Comparison of ENCODE assay signal across 32 mouse cellular contexts in genomic region chr2:102181459-102181858, GRCm38 (mm10). TPM values are rescaled to one million over a fixed set of nuclear protein-coding genes. Genes with fewer than 3 reads are reported as not detected.
A peak's percentile ranks its signal among the peaks of the same experiment; 100 is the strongest.
DNase-seq lines count a peak whose midpoint lies in the region; ATAC-seq and TF ChIP-seq lines count a peak whose summit lies in the region.
"Had no signal": no experiment of that assay in that cellular context is flagged by ENCODE, and none has a peak within 500 bp of the region (broad histone marks: within the 10 kb centered on the region; RNA-seq: fewer than 3 reads in every experiment).

No protein-coding gene starts in this region.

- 70% methylated on average over 2 of the region's 2 CpGs for WGBS in limb, embryonic 13.5 days
- WGBS in limb, embryonic 10.5 days, result 67% methylated on average over 2 of the region's 2 CpGs
- 69% methylated on average over 2 of the region's 2 CpGs for WGBS in stomach, embryonic 15.5 days
- WGBS in stomach, postnatal 0 days, result 55% methylated on average over 2 of the region's 2 CpGs
- 55% methylated on average over 2 of the region's 2 CpGs for WGBS in limb, embryonic 14.5 days

- H3K9me3 ChIP-seq in limb, embryonic 13.5 days, result no peaks in the 10 kb centered on the region
- no peaks in the 10 kb centered on the region for H3K9me3 ChIP-seq in limb, embryonic 10.5 days (replicated peaks)
- no peaks in the 10 kb centered on the region for H3K9me3 ChIP-seq in stomach, embryonic 15.5 days
- no peaks in the 10 kb centered on the region for H3K9me3 ChIP-seq in stomach, postnatal 0 days (ENCODE audit: control insufficient read depth, low read length)
- H3K9me3 ChIP-seq in limb, embryonic 14.5 days (ENCODE audit: control insufficient read depth, low read length), result no peaks in the 10 kb centered on the region
- H3K9me3 ChIP-seq: embryonic facial prominence, embryonic 13.5 days; forebrain, embryonic 12.5 days; liver, embryonic 12.5 days had no signal

- no peak for DNase-seq in limb, embryonic 10.5 days (ENCODE audit: low spot score)
- no peak for DNase-seq in stomach, postnatal 0 days (ENCODE audit: low spot score)
- no peak for DNase-seq in limb, embryonic 14.5 days (ENCODE audit: low spot score)
- no peak for DNase-seq in left cerebral cortex, postnatal 36 days (ENCODE audit: low spot score in 2 of 2)
- DNase-seq in layer of hippocampus, postnatal 14 days (ENCODE audit: low spot score in 2 of 2), result no peak
- DNase-seq: adrenal gland, adult 2 months; adrenal gland, postnatal 36 days; cerebellum, adult 8-10 months; cerebellum, postnatal 25 days; embryo, embryonic 11 days; forebrain, postnatal 0 days; heart, postnatal 14 days; kidney, adult 9 months; kidney, postnatal 10 days; layer of hippocampus, adult 9-11 months; lung, adult 2 months; lung, postnatal 14 days; midbrain, embryonic 14.5 days; spleen, adult 18-20 months; thymus, adult 2 months; thymus, postnatal 36 days had no signal

- H3K4me1 ChIP-seq in limb, embryonic 13.5 days, result peaks cover 62% of the 10 kb centered on the region
- peaks cover 34% of the 10 kb centered on the region for H3K4me1 ChIP-seq in limb, embryonic 10.5 days
- peaks cover 18% of the 10 kb centered on the region for H3K4me1 ChIP-seq in stomach, embryonic 15.5 days
- no peaks in the 10 kb centered on the region for H3K4me1 ChIP-seq in stomach, postnatal 0 days (replicated peaks; ENCODE audit: control insufficient read depth, insufficient read depth)
- H3K4me1 ChIP-seq in limb, embryonic 14.5 days (ENCODE audit: control insufficient read depth, insufficient read depth, low read length), result peaks cover 45% of the 10 kb centered on the region

- peak overlapping the region; percentile 35; the same call in 1 of the 2 replicates for H3K27ac ChIP-seq in limb, embryonic 13.5 days
- no peak overlapping the region for H3K27ac ChIP-seq in limb, embryonic 10.5 days
- H3K27ac ChIP-seq in stomach, embryonic 15.5 days, result peak overlapping the region; percentile 21; the same call in 1 of the 2 replicates
- H3K27ac ChIP-seq in stomach, postnatal 0 days (replicated peaks), result no peak overlapping the region
- H3K27ac ChIP-seq in limb, embryonic 14.5 days (replicated peaks; ENCODE audit: low read depth, low read length), result 0 out of 2 replicates have a peak overlapping the region, but pooled peaks have one; percentile 3
- H3K27ac ChIP-seq: embryonic facial prominence, embryonic 13.5 days; forebrain, embryonic 12.5 days; hindbrain, embryonic 14.5 days; left cerebral cortex, adult 2 months; liver, embryonic 12.5 days had no signal

- H3K9ac ChIP-seq in limb, embryonic 13.5 days, result no peak overlapping the region
- H3K9ac ChIP-seq in stomach, embryonic 15.5 days, result no peak overlapping the region
- H3K9ac ChIP-seq in stomach, postnatal 0 days (ENCODE audit: low read length), result no peak overlapping the region
- H3K9ac ChIP-seq in limb, embryonic 14.5 days (ENCODE audit: low read depth, low read length, severe bottlenecking), result 0 out of 2 replicates have a peak overlapping the region, but pooled peaks have one; percentile 5
- H3K9ac ChIP-seq: embryonic facial prominence, embryonic 13.5 days; forebrain, embryonic 12.5 days; forebrain, postnatal 0 days; hindbrain, embryonic 14.5 days; liver, embryonic 12.5 days had no signal

- no peaks in the 10 kb centered on the region for H3K36me3 ChIP-seq in limb, embryonic 13.5 days
- peaks cover 22% of the 10 kb centered on the region; the same call in 1 of the 2 replicates for H3K36me3 ChIP-seq in limb, embryonic 10.5 days
- no peaks in the 10 kb centered on the region for H3K36me3 ChIP-seq in stomach, embryonic 15.5 days
- H3K36me3 ChIP-seq in stomach, postnatal 0 days (ENCODE audit: control insufficient read depth, insufficient read depth, low read length), result no peaks in the 10 kb centered on the region
- H3K36me3 ChIP-seq in limb, embryonic 14.5 days (ENCODE audit: control insufficient read depth, insufficient read depth, low read length), result no peaks in the 10 kb centered on the region
- H3K36me3 ChIP-seq: embryonic facial prominence, embryonic 13.5 days; liver, embryonic 12.5 days had no signal

- TF ChIP-seq CTCF in stomach, postnatal 0 days (IDR thresholded peaks at IDR 0.05; ENCODE audit: low read depth), result no peak

- no peak for ATAC-seq in limb, embryonic 13.5 days (ENCODE audit: low FRiP score, low read depth)
- no peak for ATAC-seq in stomach, embryonic 15.5 days (ENCODE audit: insufficient read depth, low FRiP score, low read depth)
- no peak for ATAC-seq in stomach, postnatal 0 days (ENCODE audit: low FRiP score, low TSS enrichment)
- no peak for ATAC-seq in limb, embryonic 14.5 days (ENCODE audit: low FRiP score, low read depth)
- ATAC-seq in megakaryocyte progenitor cell, adult 5-6 weeks (replicated peaks; ENCODE audit: poor library complexity), result peak; percentile 51
- ATAC-seq: forebrain, postnatal 0 days; intestine, postnatal 0 days; liver, embryonic 12.5 days; Patski had no signal

- no peak overlapping the region for H3K4me3 ChIP-seq in limb, embryonic 13.5 days
- H3K4me3 ChIP-seq in limb, embryonic 10.5 days, result no peak overlapping the region
- H3K4me3 ChIP-seq in stomach, embryonic 15.5 days (replicated peaks), result no peak overlapping the region
- H3K4me3 ChIP-seq in stomach, postnatal 0 days (ENCODE audit: low read depth, low read length), result no peak overlapping the region
- no peak overlapping the region for H3K4me3 ChIP-seq in limb, embryonic 14.5 days (replicated peaks; ENCODE audit: low read length)
- H3K4me3 ChIP-seq: embryonic facial prominence, embryonic 13.5 days; erythroblast, embryonic 14.5 days; forebrain, embryonic 12.5 days; left cerebral cortex, adult 2 months; liver, embryonic 12.5 days had no signal

- 0 out of 2 replicates have a peak overlapping the region, but pooled peaks have one; percentile 11 for H3K4me2 ChIP-seq in limb, embryonic 13.5 days (replicated peaks)
- H3K4me2 ChIP-seq in stomach, embryonic 15.5 days, result no peak overlapping the region
- no peak overlapping the region for H3K4me2 ChIP-seq in stomach, postnatal 0 days (replicated peaks; ENCODE audit: low read depth)
- H3K4me2 ChIP-seq in limb, embryonic 14.5 days (replicated peaks; ENCODE audit: low read depth, low read length, severe bottlenecking), result no peak overlapping the region
- H3K4me2 ChIP-seq: embryonic facial prominence, embryonic 13.5 days; forebrain, embryonic 12.5 days; hindbrain, embryonic 14.5 days; liver, embryonic 12.5 days had no signal

- no peaks in the 10 kb centered on the region for H3K27me3 ChIP-seq in limb, embryonic 13.5 days
- no peaks in the 10 kb centered on the region for H3K27me3 ChIP-seq in limb, embryonic 10.5 days (ENCODE audit: low read depth, poor library complexity, severe bottlenecking)
- H3K27me3 ChIP-seq in stomach, embryonic 15.5 days (replicated peaks), result no peaks in the 10 kb centered on the region
- no peaks in the 10 kb centered on the region for H3K27me3 ChIP-seq in stomach, postnatal 0 days (ENCODE audit: control insufficient read depth, insufficient read depth, low read length)
- no peaks in the 10 kb centered on the region for H3K27me3 ChIP-seq in limb, embryonic 14.5 days (ENCODE audit: control insufficient read depth, insufficient read depth, low read length)
- H3K27me3 ChIP-seq: embryonic facial prominence, embryonic 13.5 days; forebrain, embryonic 12.5 days; Patski had no signal

- TF ChIP-seq EP300 in stomach, postnatal 0 days (optimal IDR thresholded peaks at IDR 0.05), result no peak

- TF ChIP-seq POLR2A in limb, embryonic 14.5 days (IDR thresholded peaks at IDR 0.05; ENCODE audit: borderline replicate concordance, extremely low read depth, insufficient read depth, insufficient read length), result no peak

- intact Hi-C loops in left cerebral cortex, postnatal 36 days (cut with DNase I), result no loop called here

RNA-seq across cellular contexts. Expression of gene Ldlrad3, which starts 4.7 kb away (rescaled TPM):
- 63.6 and 71.9 TPM in 2 replicates for polyA plus RNA-seq in limb, embryonic 13.5 days (2015; fragmentation: Nextera tagmentation; extraction: Ambion mirVana)
- 60.3 and 64.1 TPM in 2 replicates for polyA plus RNA-seq in limb, embryonic 10.5 days (2016; fragmentation: Nextera tagmentation; extraction: Ambion mirVana)
- polyA plus RNA-seq in stomach, embryonic 15.5 days (2015; fragmentation: Nextera tagmentation; extraction: Ambion mirVana), result 39.1 and 44.8 TPM in 2 replicates
- 20.5 and 23.4 TPM in 2 replicates for polyA plus RNA-seq in stomach, postnatal 0 days (2015; fragmentation: Nextera tagmentation; extraction: Ambion mirVana)
- 45.1 and 53.4 TPM in 2 replicates for polyA plus RNA-seq in limb, embryonic 14.5 days (2012; rRNA removed)
- 49.7 and 58.0 TPM in 2 replicates for polyA plus RNA-seq in limb, embryonic 14.5 days (2014; fragmentation: Nextera tagmentation; extraction: Ambion mirVana)
- 26.4 and 27.0 TPM in 2 replicates for total RNA-seq in megakaryocyte progenitor cell, adult 5-6 weeks (2015)
- total RNA-seq in megakaryocyte progenitor cell, adult 5-6 weeks (2017), result 20.7 and 21.0 TPM in 2 replicates
- 1 to 10 TPM; 8.9 to 9.9 TPM for total RNA-seq in left cerebral cortex, postnatal 36 days (2021)
- 10 to 100 TPM; 10.5 to 12.2 TPM for total RNA-seq in layer of hippocampus, postnatal 14 days (2021)
- polyA plus RNA-seq: erythroblast, embryonic 14.5 days had no signal

Comparison
In these comparisons a context has a peak if more than half of its experiments do, and no peak if none do; other contexts are left out.
1. H3K27ac ChIP-seq: peak in limb, embryonic 13.5 days (single experiment), stomach, embryonic 15.5 days (single experiment) and limb, embryonic 14.5 days (single experiment); none in limb, embryonic 10.5 days (single experiment) and stomach, postnatal 0 days (single experiment).